Mouse (Mus musculus) testis, adult 2 months (tissue): ENCODE measurements around the gene Sbk1.

Experiments used
- CTCF ChIP-seq: fragments of 200-500 bp; IDR thresholded peaks from 2 replicates; pipeline ENCODE4 v1.5.1; 2012; ENCODE audit warnings: low read depth, mild to moderate bottlenecking, inconsistent platforms, low read length, moderate library complexity; ENCODE audit not compliant: control insufficient read depth, insufficient read depth, insufficient replicate concordance
- POLR2A ChIP-seq: fragments of 200-500 bp; IDR thresholded peaks from 2 replicates; pipeline ENCODE4 v1.6.1; 2012; ENCODE audit warnings: low read depth, mild to moderate bottlenecking, inconsistent platforms, low read length, moderate library complexity; ENCODE audit not compliant: control insufficient read depth

DNA sequence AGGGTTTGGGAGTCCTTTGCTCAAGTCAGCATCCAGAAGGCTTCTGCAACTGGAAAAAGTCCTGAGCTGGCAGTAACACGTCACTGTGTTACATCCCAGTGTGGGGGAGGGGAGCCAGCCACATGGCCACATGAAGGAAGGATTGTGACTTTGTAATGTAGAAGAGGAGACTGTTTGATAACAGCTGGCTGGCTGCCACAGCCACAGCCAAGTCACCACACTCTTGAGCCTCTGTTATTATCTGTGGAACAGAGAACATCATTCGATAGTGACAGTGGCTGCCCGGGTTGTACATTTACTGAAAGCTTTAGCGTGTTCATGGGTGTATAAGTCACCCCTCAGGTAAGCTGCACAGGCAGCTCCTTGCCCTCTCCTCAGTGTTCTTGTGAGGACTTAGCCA is 12.4 kb downstream of the Sbk1 start:
- no peak for TF ChIP-seq CTCF
- TF ChIP-seq POLR2A = no peak
